Mouse (Mus musculus) adipocyte (in vitro differentiated cells): ENCODE measurements around the gene Adap1.

Experiments
- DNase-seq: peaks from one replicate; pipeline ENCODE4 v3.0.0-alpha.2; 2016; ENCODE audit warnings: low spot score

Adap1 gene

DNA sequence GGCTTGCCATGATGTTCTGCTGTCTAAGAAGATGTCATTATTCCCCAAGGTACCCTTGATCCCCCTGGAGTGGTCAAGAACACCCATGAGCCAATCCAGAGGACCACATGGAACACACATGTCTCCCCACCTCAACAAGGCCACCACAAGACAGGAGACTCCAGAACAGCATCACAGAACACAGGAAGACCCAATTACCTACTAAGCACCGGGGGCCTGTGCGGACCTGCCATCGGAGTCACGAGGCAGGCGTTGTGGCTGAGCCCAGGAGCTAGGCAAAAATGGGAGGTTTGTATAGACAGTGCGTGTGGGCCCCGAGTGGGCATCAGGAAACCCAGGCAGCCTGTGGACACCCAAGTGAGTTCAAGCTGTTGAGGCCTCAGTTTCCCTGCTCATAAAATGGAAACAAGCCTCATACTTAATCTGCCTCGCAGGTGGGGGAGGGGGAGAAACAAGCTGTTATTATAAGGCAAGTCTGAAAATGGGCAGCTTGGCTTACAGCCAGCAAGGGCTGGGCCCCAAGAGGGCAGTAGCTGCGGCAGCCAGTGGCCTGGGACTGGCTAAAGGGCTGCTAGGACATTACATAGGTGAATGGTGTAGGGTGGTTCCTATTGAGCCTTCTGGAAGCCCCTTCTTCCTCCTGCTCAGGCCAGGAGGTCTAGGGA, 2.0 kb downstream of the Adap1 start:
- DNase-seq = no peak

DNA sequence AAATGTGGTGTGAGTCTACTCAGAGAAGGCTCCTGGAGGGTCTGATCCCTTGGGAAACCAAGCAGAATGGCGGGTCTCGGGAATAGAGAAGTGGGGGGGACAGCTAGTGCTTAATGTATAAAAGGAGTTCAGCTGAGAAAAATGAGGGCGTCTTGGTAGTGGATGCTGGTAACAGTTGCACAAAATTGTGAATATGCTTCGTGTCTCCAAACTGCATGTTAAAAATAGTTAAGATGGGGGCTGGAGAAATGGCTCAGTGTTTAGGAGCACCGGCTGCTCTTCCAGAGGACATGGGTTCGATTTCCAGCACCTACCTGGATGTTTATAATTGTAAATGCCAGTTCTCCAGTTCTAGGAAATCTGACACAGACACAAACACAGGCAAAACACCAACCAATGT, 4.1 kb downstream of the Adap1 start:
- DNase-seq = no peak

DNA sequence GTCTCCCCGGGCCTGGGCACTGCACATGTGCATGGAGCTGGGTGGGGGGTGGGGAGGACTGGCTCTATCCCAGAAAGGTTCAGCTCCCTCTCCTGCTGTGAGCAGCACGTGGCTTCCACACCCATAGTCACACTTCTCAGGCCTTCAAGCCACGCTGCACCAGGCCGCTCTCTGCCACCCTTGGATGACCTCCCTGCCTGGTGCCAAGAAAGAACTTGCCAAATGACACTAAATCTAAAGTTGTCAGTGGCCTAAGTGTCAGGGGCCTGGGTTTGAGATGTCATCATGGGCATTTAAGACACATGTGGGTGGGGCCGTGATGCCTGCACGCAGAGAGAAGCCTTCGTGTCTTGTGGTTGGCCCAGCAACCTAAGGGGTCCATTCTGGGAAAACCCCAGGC, 5.0 kb downstream of the Adap1 start:
- peak; percentile 75 for DNase-seq

DNA sequence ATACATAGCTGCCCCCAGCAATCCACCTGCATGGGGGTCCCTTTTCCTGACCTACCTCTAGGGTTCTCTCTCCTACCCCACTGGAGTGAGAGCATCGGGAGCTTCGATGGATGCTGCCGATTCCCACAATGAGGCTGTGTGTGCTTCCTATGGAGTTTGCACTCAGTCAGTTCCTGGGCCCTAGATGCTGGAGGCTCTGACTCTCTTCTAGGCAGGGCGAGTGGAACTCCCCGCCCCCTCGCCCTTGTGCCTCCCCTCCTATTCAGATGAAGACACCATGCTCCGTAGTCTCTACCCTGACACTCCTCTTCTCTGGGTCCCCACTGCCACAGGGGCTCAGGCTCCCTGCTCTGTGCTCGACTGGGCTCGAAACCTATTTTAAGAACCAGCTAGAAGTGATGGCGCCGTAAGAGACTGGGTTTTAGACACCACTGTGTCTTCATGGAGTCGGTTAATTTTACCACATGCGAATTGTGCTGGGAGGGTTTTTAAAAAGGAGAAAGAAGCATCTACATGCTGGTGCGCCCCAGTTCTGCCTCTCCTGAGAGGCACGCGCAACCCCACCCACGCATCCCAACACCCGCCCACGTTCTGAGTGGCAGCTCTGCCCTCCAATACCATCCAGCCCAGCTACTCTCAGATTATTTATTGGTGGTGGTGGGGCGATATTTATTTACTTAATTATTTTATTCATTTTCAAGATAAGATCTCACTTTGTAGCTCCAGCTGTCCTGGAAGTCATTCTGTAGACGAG, 7.5 kb downstream of the Adap1 start:
- no peak for DNase-seq

DNA sequence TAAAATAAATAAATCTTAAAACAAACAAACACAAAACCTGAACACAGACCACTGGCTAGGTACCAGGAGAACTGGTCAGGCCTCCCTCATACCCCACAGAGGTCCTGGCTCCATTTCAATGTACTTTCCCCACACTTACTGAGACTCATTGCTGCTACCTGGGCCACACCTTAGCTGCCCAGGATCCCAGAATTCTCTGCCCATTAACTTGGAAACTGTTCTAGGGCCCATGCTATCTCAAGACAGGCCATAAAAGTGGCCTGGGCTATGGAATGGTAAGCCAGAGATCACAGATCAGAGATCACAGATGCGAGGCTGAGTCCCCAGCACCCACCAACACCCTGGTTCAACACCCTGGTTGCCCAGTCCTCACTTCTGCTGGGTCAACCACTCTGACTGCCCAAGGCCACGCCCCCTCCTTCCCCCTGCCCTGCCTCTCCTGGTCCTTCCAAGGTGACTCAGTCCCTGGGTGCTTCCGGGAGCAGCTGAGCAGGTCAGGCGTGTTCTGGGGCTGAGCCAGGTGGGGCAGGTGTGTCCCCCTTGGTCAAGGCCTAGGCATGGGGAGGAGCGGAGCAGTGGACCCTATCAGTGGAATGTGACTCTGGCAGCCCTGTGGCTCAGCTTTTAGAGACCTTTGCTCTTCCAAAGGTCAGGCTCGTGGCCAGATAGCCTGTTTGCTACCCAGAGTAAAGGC, 8.3 kb downstream of the Adap1 start:
- DNase-seq = no peak

DNA sequence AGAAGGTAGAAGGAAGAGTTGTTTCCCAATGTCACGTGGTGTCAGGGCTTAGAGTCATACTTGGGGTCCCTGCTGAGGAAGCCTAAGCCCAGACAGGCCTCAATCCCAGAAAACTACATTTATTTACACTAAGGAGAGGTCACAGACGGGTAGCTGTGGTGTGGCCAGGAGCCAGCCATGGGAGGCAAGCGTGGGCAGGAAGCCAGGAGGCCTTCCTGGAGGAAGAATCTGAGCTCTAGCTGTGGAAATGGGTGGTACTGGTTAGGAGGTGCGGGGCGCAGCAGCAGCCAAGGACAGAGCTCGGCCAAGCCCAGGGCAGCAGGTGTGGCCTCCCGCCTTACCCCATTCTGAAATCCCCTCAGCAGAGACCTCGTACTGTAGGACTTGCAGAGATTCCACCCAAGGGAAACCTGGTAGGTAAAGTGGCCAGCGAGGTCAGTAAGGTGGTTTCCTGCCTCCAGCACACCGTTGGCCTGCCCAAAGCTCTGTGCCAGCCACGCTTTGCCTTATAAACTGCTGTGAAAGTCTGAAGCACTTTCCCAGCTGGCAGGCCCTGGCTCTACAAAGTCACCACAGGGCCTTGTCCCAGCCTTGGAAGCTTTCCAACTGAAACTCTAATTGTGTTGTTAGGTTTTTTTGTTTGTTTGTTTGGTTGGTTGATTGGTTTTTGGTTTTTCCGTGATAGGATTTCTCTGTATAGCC, 10.3 kb downstream of the Adap1 start:
- DNase-seq = no peak

DNA sequence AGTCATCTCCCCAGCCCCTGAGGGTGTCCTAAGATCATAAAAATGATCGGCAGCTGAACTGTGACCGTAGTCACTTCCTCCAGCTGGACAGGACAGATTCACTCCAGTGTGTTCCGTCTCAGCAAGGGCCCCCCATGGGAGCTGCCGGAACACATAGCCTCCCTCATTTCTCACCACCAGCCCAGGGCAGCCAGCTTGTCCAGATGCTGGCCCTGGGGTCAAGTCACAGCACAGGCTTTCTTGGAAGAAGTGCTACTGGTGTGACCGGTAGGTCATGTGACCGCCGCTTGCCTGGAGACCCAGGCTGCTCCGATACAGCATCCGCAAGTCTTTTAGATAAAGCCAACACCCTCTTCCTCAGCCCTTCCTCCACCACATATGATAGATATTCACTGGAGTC, 11.9 kb downstream of the Adap1 start:
- no peak for DNase-seq

DNA sequence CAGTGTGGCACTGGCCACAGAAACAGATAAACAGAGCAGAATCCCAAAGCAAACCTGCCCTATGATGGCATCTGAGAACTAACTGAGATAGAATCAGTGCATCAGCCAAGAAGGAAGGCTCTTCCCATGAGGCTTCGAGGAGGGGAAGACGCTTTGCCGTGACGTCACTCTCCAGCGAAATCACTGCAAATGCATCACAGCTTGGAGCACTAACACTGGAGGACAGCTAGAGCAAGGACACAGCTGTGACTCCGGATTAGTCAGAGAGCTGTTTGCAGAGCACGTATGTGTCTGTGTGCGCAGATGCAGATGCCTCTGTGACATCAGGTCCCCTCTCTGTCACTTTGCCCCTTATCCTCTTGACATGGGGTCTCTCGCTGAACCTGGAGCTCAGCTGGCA, 13.6 kb downstream of the Adap1 start:
- no peak for DNase-seq

DNA sequence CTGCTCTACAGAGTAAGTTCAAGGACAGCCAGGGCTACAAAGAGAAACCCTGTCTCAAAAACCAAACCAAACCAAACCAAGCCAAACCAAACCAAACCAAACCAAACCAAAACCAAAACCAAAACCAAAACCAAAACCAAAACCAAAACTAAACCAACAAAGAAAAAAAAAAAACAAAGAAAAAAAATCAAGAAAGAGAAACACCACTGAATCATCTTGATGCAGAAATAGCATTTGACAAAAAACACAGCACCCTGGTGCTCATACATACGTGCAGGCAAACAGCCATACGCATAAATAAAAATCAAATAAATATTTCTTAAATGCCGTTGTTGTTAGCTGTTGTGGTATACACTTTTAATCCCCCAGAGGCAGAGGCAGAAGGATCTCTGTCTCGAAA, 14.9 kb downstream of the Adap1 start:
- no peak for DNase-seq

DNA sequence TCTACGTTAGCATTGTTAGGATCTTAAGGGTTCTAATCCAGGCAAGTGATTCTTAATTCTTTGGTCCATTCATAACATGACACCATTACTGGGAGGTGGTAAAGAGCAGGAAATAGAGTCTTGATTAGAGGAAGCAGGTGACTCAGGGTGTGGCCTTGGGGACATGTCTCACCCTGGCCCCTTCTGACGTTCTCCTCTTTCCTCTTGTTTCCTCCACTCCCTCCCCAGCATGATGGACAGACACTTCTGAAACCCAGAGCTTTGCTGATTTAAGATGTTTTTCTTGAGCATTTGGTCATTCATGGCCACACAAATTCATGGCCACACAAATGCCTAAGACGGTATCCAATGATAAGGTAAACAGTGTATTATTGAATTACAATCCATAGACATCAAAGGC, 15.5 kb downstream of the Adap1 start:
- DNase-seq = no peak

DNA sequence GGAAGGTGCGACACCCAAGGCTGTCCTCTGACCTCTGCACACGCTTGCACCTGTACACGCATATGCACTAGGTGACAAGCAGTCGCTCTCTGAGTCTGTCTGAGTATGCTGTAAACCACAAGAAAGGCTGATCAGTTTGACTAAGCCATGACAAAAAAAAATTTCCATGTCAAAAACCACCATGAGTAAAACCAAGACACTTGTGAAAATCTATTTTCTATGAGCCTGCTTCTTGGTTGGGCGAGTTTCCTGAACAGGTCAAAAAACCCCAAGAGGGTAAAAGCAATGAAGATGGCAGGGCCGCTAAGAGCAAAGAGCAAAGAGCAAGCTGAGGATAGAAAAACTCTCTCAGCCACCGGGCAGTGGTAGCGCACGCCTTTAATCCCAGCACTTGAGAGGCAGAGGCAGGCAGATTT, 21.8 kb downstream of the Adap1 start:
- DNase-seq = no peak

DNA sequence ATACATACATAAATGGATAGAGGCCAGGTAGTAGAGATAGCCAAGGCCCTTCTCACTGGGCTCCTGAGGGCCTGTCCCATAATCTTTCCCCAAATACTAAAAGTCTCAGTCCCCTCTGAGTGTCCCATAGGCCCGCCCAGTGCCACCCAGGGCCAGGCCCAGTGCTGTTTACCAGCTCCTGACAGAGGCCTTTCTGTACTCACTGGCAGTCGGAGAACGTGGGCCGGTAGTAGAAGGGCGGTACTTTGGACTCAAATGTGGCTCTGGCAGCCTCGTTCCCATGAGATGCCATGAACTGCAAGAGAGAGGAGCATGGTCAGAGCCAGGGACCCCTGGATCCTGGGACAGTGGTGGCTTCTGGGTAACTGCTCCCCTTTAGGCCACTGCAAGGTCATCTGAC, 23.3 kb downstream of the Adap1 start:
- no peak for DNase-seq

DNA sequence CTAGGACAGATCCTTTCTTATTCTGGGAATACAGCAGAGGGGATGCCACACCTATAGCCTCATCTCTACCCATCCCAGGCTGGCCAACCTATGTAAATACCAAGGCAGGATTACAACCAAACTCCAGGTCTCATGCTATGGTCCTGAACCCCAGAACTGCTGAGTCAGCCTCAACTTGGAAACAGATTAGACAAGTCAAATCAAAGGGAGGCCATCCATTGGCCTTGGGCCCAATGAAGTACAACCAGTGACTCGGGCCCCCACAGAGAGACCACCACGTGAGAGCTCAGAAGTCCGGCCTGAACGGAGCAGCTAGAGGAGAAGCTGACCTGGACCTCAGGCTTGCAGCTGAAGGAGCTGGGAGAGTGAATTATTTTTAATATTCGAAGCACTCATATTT, 27.7 kb downstream of the Adap1 start:
- DNase-seq = no peak

DNA sequence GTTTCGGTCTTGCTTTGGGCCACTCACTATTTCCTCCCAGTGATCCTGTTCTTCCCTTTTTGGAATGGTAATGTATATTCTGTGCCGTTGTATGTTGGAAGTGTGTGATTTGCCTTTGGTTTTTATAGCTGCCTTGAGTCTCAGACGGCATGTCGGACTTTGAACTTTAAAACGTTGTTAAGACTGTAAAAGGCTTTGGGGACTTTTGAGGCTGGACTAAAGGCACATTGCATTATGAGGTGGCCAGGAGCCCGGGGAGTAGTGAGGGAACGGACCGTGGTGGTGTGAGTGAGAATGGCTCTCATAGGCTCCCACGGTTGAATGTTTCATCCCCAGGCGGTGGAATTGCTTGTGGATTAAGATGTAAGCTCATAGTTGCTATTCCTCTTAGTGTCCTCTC, 28.3 kb downstream of the Adap1 start:
- DNase-seq = no peak

DNA sequence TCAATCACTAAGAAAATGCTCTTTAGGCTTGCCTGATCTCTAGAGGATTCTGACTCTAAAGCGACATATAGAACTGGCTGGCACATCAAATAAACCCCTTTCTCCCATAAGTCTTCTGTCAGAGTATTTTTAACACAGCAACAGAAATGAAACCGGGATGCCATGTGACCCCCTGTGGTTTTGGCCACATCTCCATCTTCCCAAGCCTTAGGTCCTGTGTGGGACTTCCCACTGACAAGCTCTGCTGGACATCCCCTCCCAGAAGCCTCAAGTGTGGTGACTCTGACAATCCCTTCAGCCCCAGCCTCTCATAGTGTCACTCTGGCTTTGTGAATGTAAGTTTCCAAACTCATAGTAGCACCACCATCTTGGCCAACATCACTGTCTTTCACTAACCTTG, 31.3 kb downstream of the Adap1 start:
- no peak for DNase-seq

DNA sequence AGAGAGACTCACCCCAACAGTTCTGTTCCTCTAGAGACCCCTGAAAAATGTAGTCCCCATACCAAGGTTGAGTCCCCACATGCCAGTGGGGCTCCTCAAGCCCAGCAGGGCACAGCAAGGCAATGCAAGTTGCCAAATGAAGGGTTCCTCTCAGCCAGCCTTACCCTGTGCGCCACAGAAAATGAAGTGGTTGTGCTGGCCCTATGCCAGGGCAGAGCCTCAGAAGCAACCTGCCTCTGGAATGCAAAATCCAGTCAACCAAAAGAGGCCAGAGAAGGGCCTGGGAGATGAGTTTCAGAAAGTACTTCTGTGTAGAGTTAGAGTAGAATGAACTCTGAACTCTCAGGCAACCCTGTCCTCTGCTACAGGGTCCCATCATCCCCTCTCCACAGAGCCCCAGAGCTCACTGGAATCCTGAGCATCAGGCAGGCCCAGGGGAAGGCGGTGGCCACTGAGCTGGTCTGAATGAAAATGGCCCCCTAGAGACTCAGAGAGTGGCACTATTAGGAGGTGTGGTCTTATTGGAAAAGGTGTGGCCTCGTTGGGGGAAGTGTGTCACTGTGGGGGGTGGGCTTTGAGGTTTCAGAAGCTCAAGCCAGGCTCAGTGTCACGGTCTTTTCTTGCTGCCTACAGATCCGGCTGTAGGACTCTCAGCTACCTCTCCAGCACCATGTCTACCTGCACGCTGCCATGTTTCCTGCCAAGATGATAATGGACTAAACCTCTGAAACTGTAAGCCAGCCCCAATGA, 33.4 kb downstream of the Adap1 start:
- DNase-seq = peak; percentile 22

DNA sequence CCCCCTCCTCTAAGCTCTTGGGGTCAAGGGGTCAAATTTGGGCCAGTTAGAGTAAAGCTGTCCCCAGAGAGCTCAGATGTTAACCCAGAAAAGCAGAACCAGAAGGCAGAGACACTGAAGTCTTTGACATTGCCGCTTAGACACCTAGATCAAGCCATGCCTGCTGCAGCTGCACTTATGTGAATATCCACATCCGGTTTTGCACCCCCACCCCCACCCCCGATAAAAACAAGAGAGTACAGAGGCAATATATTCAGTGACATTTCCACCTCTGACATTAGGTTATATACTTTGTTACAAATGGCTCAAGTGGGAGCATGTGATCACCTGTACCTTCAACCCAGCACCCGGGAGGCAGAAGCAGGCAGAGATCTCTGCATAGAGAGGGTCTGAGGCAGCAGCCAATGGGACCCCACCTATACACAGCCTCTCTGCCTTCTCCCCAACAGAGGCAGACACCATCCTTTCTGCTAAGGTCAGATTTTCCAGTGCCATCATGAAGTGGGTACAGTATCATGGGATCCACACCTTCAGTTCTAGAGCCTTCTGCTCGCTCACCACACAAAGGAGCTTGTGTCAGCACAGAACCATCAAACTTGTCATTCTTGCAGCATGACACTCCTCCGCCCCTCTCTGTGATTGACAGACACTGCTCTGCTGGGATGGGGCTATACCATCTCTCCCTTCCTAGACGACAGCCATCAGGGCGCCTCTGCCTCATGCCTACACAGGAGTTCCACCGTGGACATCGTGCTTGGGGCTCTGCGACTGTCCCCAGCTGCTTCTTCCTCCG, 34.8 kb downstream of the Adap1 start:
- no peak for DNase-seq

DNA sequence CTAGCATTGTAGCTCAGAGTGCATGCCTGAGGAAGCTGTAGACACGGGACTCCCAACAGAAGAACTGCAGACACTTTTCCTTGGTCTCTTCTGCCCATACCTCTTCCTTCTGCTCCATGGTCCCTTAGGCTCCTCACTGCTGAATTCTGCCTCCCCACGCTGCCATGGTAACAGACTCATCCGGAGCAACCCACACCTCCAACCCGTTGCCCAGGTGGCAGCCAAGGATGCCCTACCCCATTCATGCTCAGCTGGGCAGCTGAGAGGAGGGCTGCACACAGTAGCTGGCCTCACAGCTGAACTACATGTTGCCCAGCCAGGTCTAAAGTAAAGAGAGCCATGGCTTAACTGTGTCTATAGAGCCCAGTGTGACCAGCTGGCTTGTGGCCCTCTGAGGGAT, 36.8 kb downstream of the Adap1 start:
- DNase-seq = no peak

DNA sequence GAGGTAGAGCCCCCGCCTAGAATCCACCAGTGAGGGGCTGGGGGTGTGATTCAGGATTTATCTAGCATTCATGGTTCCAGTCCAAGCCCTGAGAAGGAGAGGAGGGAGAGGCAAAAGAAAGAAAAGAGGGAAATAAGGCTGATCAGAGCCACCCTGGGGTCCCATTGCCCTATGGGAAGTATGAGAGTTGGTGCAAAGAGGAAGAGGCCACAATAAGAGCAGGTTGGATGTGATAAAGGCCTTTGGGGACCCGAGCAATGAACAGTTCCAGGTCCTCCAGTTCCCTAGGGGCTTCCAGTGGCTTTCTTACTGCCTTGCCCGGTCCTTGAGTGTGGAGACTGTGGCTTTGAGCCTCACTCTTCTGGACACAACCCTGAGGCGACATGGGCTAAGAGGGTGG, 37.6 kb downstream of the Adap1 start:
- DNase-seq = no peak

DNA sequence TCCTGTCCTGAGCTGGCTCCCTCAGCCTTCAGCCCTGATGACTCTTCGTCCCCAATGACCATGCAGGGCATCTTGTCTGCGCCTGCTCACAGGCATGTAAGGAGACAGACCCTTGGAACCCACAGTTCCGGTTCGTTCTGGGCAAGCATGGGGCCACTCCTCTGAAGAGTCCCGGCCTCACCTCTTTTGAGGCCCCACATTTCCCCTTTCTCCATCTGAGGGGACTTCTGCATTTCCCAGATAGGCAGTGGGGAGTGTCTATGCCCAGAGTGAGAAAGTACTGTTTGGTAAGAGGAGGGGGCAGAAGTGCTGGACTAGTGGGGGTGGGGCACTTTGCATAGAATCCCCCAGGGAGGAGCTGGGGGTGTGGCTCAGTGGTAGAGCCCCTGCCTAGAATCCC, 38.3 kb downstream of the Adap1 start:
- DNase-seq = no peak
